Mouse (Mus musculus) embryo, embryonic 11.5 days (tissue): ENCODE data around the gene Trpm4.
"Not testable (repeated sequence)": the region's sequence is repeated elsewhere in the genome, so short reads cannot be mapped to it uniquely, and the experiment has no call there.

Source experiments
- DNase-seq: peaks from one replicate; pipeline ENCODE4 v3.0.0-alpha.2; 2012; ENCODE audit warnings: low read depth, low spot score

Gene Trpm4

GRCm38 (mm10) chr7:45333431-45333982, at the start of gene Trpm4:
Trpm4 (minus strand) TSS chr7:45333780.
- DNase-seq: peak; percentile 69

GRCm38 (mm10) chr7:45376057-45376456, 42.5 kb upstream of the Trpm4 start:
- DNase-seq: no peak

GRCm38 (mm10) chr7:45374620-45375019, 41.0 kb upstream of the Trpm4 start:
- no peak for DNase-seq

- no peak for DNase-seq
Observed at GRCm38 (mm10) chr7:45372371-45372770, 38.8 kb upstream of the Trpm4 start.

GRCm38 (mm10) chr7:45370475-45371311, 37.1 kb upstream of the Trpm4 start, which contains the start of gene Lin7b:
Lin7b (minus strand) TSS chr7:45370583.
- peak; percentile 77 for DNase-seq

- no peak for DNase-seq
Observed at GRCm38 (mm10) chr7:45369836-45370474, 36.4 kb upstream of the Trpm4 start.

GRCm38 (mm10) chr7:45369022-45369745, 35.6 kb upstream of the Trpm4 start:
- no peak for DNase-seq

GRCm38 (mm10) chr7:45368178-45368577, 34.6 kb upstream of the Trpm4 start:
- no peak for DNase-seq

GRCm38 (mm10) chr7:45367020-45367880, 33.7 kb upstream of the Trpm4 start:
- DNase-seq: peak; percentile 92

GRCm38 (mm10) chr7:45366652-45367019, 33.1 kb upstream of the Trpm4 start, which contains the start of gene Ppfia3:
Ppfia3 (minus strand) TSS chr7:45367019.
- DNase-seq: no peak

GRCm38 (mm10) chr7:45365742-45366651, 32.4 kb upstream of the Trpm4 start:
- peak; percentile 19 for DNase-seq

- no peak for DNase-seq
Observed at GRCm38 (mm10) chr7:45363983-45364382, 30.4 kb upstream of the Trpm4 start.

- no peak for DNase-seq
Observed at GRCm38 (mm10) chr7:45362801-45363200, 29.2 kb upstream of the Trpm4 start.

- DNase-seq: peak; percentile 71
Observed at GRCm38 (mm10) chr7:45361243-45361804, 27.7 kb upstream of the Trpm4 start.

GRCm38 (mm10) chr7:45360404-45361125, 27.0 kb upstream of the Trpm4 start:
- no peak for DNase-seq

- DNase-seq: not testable (repeated sequence)
Observed at GRCm38 (mm10) chr7:45359081-45359480, 25.5 kb upstream of the Trpm4 start.

GRCm38 (mm10) chr7:45356087-45356486, 22.5 kb upstream of the Trpm4 start:
- DNase-seq: no peak

GRCm38 (mm10) chr7:45355318-45356020, 21.9 kb upstream of the Trpm4 start:
- no peak for DNase-seq
